Mouse (Mus musculus): ENCODE results near the gene Slc37a1.

The Slc37a1 gene

DNA sequence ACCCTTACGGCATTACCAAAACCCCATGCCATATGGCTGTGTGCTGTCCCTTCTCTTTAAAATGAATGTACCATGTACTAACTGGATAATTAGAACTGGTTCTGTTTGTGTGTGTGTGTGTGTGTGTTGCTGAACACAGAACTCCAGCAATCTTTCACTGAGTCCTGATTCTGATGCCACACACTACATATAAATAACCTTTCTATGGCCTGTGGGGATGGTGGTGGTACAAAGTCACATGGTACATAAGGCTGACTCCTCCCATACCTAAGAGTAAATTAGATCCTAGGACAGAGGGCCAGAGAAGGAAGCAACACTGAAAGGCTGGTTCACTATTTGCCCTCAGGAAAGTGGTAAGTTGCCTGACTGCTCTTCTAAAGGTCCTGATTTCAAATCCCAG is at the start of gene Slc37a1:
Gene Slc37a1 (plus strand): TSS at position 301 of the 400 bp plus-strand sequence.
- no peak for DNase-seq (ENCODE audit: low read depth)

DNA sequence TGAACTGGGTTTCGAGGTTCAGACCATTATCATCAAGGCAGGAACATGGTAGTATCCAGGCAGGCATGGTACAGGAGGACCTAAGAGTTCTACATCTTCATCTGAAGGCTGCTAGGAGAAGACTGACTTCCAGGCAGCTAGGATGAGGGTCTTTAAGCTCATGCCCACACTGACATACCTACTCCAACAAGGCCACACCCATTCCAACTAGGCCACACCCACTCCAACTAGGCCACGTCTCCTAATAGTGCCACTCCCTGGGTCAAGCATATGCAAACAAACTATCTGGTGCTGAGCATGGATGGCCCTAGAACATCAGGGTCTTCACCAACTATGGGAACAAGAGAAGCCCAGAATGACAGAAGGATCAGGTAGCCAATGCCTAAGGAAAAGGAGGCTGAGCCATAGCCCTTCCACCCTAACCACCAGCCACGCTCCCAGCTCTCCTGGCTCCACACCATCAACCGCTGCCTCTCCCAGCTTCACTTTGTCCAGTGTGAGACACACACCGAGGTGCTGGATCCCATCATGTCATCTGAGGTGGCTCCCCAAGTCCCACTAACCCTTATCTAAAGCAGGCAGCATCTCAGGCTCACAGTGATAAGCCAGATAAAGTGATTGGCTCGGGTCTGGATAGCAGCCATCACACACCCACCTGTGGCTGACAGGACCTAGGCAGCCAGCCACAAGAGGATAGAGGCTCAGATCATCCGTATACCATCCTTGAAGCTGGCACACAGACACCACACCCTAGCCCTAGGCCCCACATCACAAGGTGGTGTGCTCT is 48.2 kb upstream of the Slc37a1 start:
- DNase-seq (ENCODE audit: low read depth) = peak; percentile 46

DNA sequence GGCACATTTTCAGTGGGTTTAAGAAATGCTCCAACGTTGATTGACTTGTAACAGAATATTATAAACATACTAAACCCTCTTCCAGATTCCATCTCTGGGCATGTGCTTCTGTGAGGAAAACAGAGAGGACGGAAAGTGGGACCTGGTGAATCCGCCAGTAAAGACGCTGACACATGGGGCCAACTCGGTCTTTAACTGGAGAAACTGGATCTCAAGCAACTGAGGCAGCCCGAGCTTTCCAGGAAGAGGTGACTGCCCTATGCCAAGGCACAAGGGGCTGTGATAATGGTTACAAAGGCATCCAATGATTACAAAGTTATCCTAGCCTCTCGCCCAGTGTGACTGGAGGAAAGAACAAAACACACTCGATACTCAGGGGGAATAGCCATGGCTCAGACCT is 45.4 kb upstream of the Slc37a1 start:
- DNase-seq (ENCODE audit: low read depth) = no peak

DNA sequence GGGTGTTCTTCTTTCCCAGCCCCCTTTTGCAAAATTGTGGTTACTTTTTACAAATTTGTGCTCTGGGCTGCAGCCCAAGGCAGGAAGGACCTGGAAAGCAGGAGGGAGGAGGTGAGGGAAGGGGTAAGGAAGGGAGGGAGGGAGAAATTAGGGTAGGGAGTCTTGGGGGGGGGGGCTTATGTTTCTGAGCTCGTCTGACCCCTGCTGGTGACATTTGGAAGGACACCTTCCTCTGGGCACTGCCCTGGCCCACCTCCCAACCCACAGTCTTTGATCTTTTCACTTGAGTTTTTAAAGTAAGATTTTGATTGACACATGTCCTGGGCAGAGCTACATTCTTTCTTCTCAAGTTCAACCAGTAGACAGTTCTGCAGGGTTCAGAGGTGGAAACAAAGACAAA is 43.8 kb upstream of the Slc37a1 start:
- no peak for DNase-seq (ENCODE audit: low read depth)

GRCm38 (mm10) chr17:31245321-31245720 is 41.3 kb upstream of the Slc37a1 start:
- DNase-seq (ENCODE audit: low read depth) = no peak

GRCm38 (mm10) chr17:31247144-31247543 is 39.4 kb upstream of the Slc37a1 start:
- DNase-seq (ENCODE audit: low read depth) = no peak

DNA sequence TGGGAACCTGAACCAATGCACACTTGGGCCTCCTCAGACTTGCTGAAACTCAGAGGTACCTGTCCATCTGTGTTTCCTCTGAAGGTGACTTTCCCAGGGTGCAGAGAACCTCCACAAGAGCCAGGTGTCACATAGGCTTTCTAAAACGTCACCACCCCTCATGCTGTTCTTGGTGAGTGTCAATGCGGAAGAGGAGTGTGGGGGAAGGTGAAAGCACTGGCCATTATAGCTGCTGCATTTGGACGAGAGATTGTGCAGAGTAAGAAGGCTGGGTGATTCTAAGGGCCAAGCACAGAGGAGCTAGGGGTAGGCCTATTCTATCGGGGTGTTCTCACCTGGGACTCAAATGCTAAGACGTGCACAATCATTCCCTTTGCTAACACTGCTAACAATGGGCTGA is 32.6 kb upstream of the Slc37a1 start:
- no peak for DNase-seq (ENCODE audit: low read depth)

- peak; percentile 32 for DNase-seq (ENCODE audit: low read depth)
Measured at GRCm38 (mm10) chr17:31254463-31254931, 32.1 kb upstream of the Slc37a1 start.

DNA sequence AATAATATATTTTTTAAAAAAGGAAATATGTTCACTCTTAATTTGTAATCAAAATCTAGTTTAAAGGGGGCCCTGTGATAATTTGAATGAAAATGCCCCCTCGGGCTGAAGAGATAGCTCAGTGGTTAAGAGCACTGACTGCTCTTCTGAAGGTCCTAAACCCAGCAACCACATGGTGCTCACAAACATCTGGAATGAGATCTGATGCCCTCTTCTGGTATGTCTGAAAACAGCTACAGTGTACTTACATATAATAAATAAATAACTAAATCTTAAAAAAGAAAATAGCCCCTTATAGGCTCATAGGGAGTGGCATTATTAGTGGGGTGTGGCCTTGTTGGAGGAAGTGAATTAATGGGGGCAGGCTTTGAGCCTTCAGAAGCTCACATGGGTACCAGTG is 29.4 kb upstream of the Slc37a1 start:
- no peak for DNase-seq (ENCODE audit: low read depth)

- DNase-seq (ENCODE audit: low read depth) = no peak
Measured at GRCm38 (mm10) chr17:31257898-31258297, 28.7 kb upstream of the Slc37a1 start.

- DNase-seq (ENCODE audit: low read depth) = no peak
Measured at GRCm38 (mm10) chr17:31258310-31258865, 28.2 kb upstream of the Slc37a1 start.

DNA sequence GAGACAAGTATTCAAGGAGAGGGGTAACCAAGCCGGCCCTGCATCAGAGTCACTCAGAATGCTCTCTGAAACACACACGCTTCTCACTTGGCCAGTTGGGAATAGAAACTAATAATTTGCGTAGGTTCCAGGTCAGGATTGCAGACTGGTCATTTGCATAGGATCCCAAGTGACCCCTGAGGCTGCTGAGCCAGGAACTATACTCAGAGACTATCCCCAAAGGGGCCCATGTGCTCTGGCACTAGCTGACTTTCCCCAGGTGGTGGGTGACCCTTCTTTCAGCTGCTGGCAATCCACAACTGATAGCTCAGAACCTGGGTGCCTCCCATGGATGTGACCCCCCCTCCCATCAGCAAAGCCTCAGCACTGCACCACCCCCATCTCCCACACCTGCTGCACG is 27.4 kb upstream of the Slc37a1 start:
- no peak for DNase-seq (ENCODE audit: low read depth)

DNA sequence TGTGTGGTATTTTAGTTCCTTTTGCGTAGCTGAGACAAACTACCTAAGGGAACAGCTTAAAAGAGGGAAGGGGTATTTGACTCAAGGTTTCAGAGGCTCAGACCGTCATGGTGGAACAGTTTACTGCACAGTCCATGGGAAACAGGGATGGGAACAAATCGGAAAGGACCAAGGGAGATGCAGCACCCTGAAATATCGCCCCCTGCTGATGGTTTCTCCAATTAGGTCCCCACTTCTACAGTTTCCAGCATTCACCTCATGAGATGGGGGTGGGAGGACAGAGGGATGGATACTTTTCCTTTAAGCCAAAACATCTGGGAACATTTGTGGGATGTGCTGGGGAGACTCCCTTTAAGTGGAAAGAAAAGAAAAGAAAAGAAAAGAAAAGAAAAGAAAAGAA is 26.8 kb upstream of the Slc37a1 start:
- no peak for DNase-seq (ENCODE audit: low read depth)

- DNase-seq (ENCODE audit: low read depth) = no peak
Measured at GRCm38 (mm10) chr17:31260430-31260829, 26.2 kb upstream of the Slc37a1 start.

GRCm38 (mm10) chr17:31261352-31261751 is 25.2 kb upstream of the Slc37a1 start:
- no peak for DNase-seq (ENCODE audit: low read depth)

DNA sequence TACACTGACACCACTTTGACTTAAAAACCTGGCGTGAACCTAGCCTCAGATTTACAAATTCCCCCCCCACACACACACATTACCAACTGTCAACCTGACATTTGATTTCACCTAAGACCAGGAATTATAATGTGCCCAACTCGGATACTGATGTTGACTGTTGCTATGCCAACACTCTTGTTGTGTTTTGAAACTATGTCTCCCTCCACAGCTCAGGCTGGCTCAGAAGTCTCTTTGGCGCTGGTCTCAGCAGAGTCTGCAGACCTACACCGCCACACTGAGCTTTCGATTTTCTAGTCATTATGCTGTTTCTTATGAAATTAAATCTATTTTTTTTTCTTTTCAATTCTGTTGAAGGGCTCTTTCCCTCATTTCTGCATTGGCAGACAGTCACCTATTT is 23.9 kb upstream of the Slc37a1 start:
- DNase-seq (ENCODE audit: low read depth) = no peak

- no peak for DNase-seq (ENCODE audit: low read depth)
Measured at GRCm38 (mm10) chr17:31263770-31264169, 22.8 kb upstream of the Slc37a1 start.

DNA sequence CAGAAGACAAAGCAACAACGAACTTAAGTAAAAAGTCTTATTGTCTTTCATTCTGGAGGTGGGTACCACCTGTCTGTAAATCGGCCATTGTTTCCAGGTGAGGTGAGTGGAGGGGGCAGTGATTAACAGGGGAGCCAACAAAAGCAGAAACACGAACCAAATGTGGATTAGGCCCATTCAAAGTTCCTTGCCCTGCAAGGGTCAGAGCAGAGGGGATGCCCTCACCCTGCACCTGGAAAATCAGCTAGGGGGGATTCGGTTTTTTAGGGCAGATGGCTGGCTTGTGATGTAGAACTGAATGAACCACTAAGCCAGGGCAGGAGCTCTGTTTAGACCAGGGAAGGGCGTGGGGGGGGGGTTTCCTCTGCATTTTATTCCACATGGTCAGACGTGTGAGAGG is 22.2 kb upstream of the Slc37a1 start:
- no peak for DNase-seq (ENCODE audit: low read depth)

DNA sequence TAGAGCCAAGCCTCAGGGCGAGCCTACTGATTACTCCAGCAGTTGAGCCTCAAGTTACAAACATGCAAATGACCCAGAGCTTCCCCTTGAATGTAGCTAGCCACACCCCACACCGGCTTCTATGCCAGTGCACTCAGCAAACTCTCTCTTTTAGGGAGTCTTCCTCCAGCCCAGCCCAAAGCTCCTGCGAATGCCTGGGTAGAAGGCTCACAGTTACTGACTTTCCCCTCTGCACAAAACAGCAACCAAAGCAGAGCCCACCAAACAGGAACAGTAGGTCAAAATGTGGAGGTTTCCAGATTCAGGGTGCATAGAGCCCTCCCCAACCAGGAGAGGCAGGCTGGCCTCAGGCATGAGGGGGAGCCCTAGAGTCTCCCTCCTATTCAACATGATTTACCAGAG is 21.4 kb upstream of the Slc37a1 start:
- no peak for DNase-seq (ENCODE audit: low read depth)

DNA sequence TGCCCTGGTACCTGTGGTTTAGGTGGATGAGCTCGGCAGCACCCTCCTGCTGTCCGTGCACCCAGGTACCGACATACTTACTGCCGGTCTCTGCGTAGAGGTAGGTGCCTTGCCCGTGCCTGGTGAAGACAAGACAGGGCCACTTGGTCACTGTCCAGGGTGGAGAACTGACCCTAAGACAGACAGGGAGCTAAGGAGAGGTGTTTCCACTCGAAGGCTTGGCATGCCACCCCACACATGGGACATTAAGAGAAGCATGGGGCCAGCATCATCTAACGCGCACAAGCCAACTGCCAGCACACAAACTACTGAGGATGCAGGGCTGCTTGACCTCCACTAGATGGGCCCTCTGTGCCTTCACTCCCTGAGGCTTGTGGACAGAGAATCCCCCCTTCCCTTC is 20.8 kb upstream of the Slc37a1 start:
- DNase-seq (ENCODE audit: low read depth) = no peak

GRCm38 (mm10) chr17:31266321-31266950 is 20.2 kb upstream of the Slc37a1 start:
- DNase-seq (ENCODE audit: low read depth) = no peak

GRCm38 (mm10) chr17:31267138-31267537 is 19.5 kb upstream of the Slc37a1 start:
- DNase-seq (ENCODE audit: low read depth) = no peak

DNA sequence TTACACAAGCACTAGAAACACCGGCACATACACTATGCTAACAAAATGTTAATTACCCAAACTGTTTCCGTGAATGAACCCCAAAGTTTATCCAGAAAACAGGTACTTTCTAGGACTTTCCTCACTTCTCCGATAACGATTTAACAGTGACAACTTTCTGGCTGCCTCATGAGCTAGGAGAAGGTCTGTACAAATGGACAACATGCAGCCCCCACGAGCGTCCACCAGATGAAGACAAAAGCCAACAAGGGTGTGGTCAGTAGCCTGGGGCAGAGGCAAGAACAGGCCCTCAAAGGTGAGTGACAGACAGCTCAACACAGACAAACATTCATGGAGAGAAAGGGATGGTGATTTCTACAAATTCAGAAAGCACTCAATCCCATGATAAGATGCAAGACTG is 19.0 kb upstream of the Slc37a1 start:
- no peak for DNase-seq (ENCODE audit: low read depth)
